Mouse (Mus musculus) c-Kit-positive CD71-negative TER-119-negative erythroid progenitor cells, embryonic 14.5 days (primary cell): ENCODE data around the gene Car3.

Source experiments
- DNase-seq: peaks from one replicate; pipeline ENCODE4 v3.0.0-alpha.2; 2013; ENCODE audit warnings: low read depth

The Car3 gene

DNA sequence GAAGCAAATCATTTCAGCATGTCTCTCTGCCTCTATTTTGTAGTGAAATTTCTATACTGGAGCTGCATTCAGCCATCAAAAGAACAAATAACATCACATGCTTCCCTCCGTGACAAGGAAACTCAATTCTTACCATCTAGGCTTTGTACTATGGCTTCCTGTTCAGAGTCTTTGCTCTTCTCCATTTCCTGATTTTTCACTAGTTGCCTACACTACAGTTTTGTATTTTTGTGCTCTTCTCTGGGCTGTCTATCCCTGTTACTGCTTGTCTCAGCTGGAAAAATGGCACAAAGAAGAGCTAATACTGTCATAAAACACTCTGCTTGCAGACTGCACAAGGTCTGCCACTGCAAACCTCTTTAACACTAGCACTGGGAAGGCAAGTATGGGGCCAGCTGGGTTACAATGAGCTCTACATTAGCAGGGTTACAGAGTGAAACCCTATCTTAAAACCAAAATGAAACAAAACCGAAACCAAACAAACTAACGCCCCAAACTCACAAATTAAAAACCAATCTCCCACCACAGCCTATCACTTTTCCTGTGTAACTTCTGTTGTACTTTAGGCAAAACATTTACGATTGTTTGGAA is 48.8 kb downstream of the Car3 start:
- DNase-seq = no peak

GRCm38 (mm10) chr3:14913774-14914173 is 50.5 kb downstream of the Car3 start:
- DNase-seq = no peak

DNA sequence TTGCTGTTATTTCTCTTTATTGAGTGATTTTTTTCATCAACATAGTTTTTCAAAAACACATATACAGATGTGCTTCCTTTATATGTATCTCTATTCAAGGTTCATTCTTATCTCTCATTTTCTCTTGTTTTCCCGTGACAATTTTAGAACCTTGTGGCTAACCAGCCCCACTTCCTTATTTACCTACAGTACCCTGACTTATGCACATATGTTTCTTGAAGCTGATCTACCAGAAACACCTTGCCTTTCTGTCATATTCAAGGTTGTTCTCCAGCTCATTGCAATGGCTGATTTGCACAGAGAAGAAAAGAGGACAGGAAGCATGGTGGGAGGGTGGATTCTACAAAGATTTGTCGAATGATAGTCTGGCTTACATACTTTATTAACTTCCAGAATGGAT is 52.0 kb downstream of the Car3 start:
- DNase-seq = no peak

DNA sequence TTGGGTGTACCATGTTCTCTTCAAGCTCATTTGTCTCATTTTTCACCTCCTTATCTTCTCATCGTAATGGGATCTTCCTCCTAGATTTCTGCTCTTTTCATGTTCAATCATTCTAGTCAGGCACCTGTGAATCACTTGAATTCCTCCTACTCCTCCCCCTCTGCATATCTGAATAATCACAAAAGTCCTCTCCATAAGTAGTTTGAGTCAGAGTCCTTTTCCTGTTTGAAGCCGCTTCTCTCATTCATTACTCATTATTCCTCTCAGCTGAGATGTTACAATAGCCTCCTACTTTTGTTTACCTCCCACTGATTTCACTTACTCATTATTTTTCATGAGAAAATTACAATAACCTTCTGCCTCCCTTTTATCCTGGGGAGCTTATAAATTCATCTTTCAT is 53.9 kb downstream of the Car3 start:
- no peak for DNase-seq
